Mouse (Mus musculus) ES-E14 (cell line): ENCODE data around the gene Hpdl. TPM values are rescaled to one million over a fixed set of nuclear protein-coding genes. Genes with fewer than 3 reads are reported as not detected.

Experiments
- DNase-seq: peaks from one replicate; pipeline ENCODE4 v3.0.0-alpha.2; 2013; ENCODE audit warnings: low read depth, low spot score
- H3K27ac ChIP-seq: 2 replicates; pipeline ENCODE4 v1.5.1; 2012; ENCODE audit warnings: low read depth, mild to moderate bottlenecking, low read length, moderate library complexity, mixed read lengths; ENCODE audit not compliant: poor library complexity, insufficient read depth, severe bottlenecking
- H3K36me3 ChIP-seq: 2 replicates; pipeline ENCODE4 v1.6.1; 2012; ENCODE audit warnings: mild to moderate bottlenecking, low read length, moderate library complexity, mixed read lengths; ENCODE audit not compliant: control insufficient read depth, poor library complexity, insufficient read depth, severe bottlenecking
- H3K4me1 ChIP-seq, 2 experiments: fragments of 150-350 bp in 1 of 2; sonication (generic) in 1 of 2; 2 replicates each; pipeline ENCODE4 v1.6.1; 2012; ENCODE audit warnings: low read length in 2 of 2, mild to moderate bottlenecking in 1 of 2, mixed read lengths in 1 of 2; ENCODE audit not compliant: control insufficient read depth in 2 of 2, insufficient read depth in 2 of 2, poor library complexity in 1 of 2
- H3K4me3 ChIP-seq, 2 experiments: fragments of 150-350 bp in 1 of 2; sonication (generic) in 1 of 2; 2 replicates each; pipeline ENCODE4 v1.5.1; 2012; ENCODE audit warnings: low read length in 2 of 2, low read depth in 1 of 2, mild to moderate bottlenecking in 1 of 2, mixed read lengths in 1 of 2; ENCODE audit not compliant: insufficient read depth in 1 of 2, poor library complexity in 1 of 2, severe bottlenecking in 1 of 2
- H3K9ac ChIP-seq: 2 replicates; pipeline ENCODE4 v1.6.1; 2012; ENCODE audit warnings: low read depth, mild to moderate bottlenecking, low read length, mixed read lengths; ENCODE audit not compliant: poor library complexity, insufficient read depth, severe bottlenecking
- H3K9me3 ChIP-seq: fragments of 150-350 bp; sonication (generic); 2 replicates; pipeline ENCODE4 v1.6.1; 2012; ENCODE audit warnings: low read depth, mild to moderate bottlenecking, low read length; ENCODE audit not compliant: control insufficient read depth, insufficient read depth
- CHD2 ChIP-seq: IDR thresholded peaks from 2 replicates; pipeline ENCODE4 v1.6.1; 2014; ENCODE audit warnings: mild to moderate bottlenecking, low read depth, low read length, inconsistent platforms
- HCFC1 ChIP-seq: IDR thresholded peaks from 2 replicates; pipeline ENCODE4 v1.6.1; 2012; ENCODE audit warnings: low read length, inconsistent platforms, borderline replicate concordance; ENCODE audit not compliant: insufficient read depth
- MAFK ChIP-seq: IDR thresholded peaks from 2 replicates; pipeline ENCODE4 v1.6.1; 2014; ENCODE audit warnings: mild to moderate bottlenecking, low read depth, low read length, inconsistent platforms; ENCODE audit not compliant: insufficient read depth
- ZC3H11A ChIP-seq: IDR thresholded peaks from 2 replicates; pipeline ENCODE4 v1.6.1; 2012; ENCODE audit warnings: low read depth, mild to moderate bottlenecking, inconsistent platforms, low read length, borderline replicate concordance
- ZNF384 ChIP-seq: IDR thresholded peaks from 2 replicates; pipeline ENCODE4 v1.6.1; 2012; ENCODE audit warnings: low read depth, low read length, inconsistent platforms
- in situ Hi-C, 2 experiments: fragments of 600-800 bp; cut with MboI; formaldehyde crosslinking; loops; one replicate each; pipeline ENCODE4 v1.15.1; 2025; ENCODE audit warnings: low sequenced_read_pairs in 2 of 2, inconsistent platforms in 1 of 2; ENCODE audit not compliant: unreplicated experiment in 2 of 2
- total RNA-seq: library from RNA; depleted of rRNA; stranded (reverse); fragments of 300-350 nt; gene quantifications from 2 replicates; pipeline ENCODE4 v1.2.3, GENCODE M21; 2012

The Hpdl gene
- total RNA-seq, 1 experiment, result 5.8 TPM

DNA sequence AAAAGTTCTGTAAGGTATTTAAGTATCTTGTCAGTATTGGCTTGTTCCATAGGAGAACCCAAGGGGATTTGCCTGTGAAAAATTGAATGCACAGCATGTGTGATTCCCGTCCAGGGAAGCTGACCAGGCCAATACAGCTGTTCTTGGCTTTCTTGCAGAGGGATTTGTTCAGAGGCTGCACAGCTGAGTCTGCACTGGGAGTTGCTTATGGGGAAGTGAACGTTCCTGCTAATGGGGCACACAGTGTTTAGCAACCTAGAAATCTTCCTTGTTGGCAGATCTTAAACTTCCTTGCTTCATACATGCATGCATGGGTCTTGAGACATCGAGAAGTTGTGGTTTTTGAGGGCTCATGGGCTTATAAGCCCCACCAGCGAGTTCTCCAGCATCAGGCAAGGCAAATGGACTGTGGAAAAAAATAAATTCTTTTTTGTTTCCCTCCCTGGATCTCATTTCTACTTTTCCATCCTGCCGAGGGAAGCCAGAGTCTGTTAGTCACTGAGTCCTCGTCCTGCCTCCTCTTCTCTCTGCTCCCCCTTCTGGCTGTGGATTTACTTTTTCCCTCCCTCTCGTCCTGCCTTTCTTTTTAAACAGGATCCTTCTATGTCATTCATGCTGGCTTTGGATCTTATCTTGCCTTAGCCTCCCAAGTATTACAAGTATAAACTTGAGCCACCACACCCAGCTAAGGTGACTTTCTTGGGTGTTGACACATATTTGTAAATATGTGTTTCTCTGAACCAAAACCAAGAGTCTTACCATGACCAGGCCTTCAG is 33.3 kb downstream of the Hpdl start:
- no peak overlapping the region for H3K9ac ChIP-seq
- H3K4me1 ChIP-seq, result peaks cover 3 to 6% of the 10 kb centered on the region in 2 experiments
- H3K27ac ChIP-seq, result no peak overlapping the region
- TF ChIP-seq MAFK (no peak), ZNF384 (no peak), HCFC1 (no peak), CHD2 (no peak), ZC3H11A (no peak)
- DNase-seq, result no peak
- no peaks in the 10 kb centered on the region for H3K9me3 ChIP-seq
- no peaks in the 10 kb centered on the region for H3K36me3 ChIP-seq
- no peak overlapping the region for H3K4me3 ChIP-seq
- in situ Hi-C loops, result loop anchor here (5.0 to 10.0 kb wide), 2 partner anchors 71 to 73 kb away; no protein-coding TSS in a partner anchor

- H3K9me3 ChIP-seq, result no peaks in the 10 kb centered on the region
- H3K4me3 ChIP-seq, result no peak overlapping the region
- no peak overlapping the region for H3K9ac ChIP-seq
- peaks cover 9% of the 10 kb centered on the region in 2 experiments for H3K4me1 ChIP-seq
- H3K27ac ChIP-seq, result no peak overlapping the region
- in situ Hi-C loops, result loop anchor here (5.0 to 10.0 kb wide), 2 partner anchors 69 to 72 kb away; no protein-coding TSS in a partner anchor
- H3K36me3 ChIP-seq, result no peaks in the 10 kb centered on the region
- TF ChIP-seq CHD2 (no peak), ZC3H11A (0 out of 2 replicates have a peak, but pooled peaks have one; percentile 30)
- DNase-seq, result no peak
These were observed 34.9 kb downstream of the Hpdl start for GRCm38 (mm10) chr4:116786587-116786986.

GRCm38 (mm10) chr4:116782171-116782570 is 39.3 kb downstream of the Hpdl start:
- Histone ChIP-seq H3K9ac (no peak overlapping the region), H3K9me3 (no peaks in the 10 kb centered on the region), H3K4me3 (no peak overlapping the region), H3K4me1 (peaks cover 17% of the 10 kb centered on the region in 2 experiments), H3K27ac (peak overlapping the region; percentile 95; the same call in 1 of the 2 replicates), H3K36me3 (no peaks in the 10 kb centered on the region)
- DNase-seq, result peak; percentile 43
- TF ChIP-seq ZC3H11A (no peak), CHD2 (no peak), HCFC1 (no peak), ZNF384 (no peak), MAFK (no peak)
- in situ Hi-C loops, result loop anchor here in 1 of 2 experiments (10.0 kb wide), 1 partner anchor 67 kb away; no protein-coding TSS in a partner anchor

DNA sequence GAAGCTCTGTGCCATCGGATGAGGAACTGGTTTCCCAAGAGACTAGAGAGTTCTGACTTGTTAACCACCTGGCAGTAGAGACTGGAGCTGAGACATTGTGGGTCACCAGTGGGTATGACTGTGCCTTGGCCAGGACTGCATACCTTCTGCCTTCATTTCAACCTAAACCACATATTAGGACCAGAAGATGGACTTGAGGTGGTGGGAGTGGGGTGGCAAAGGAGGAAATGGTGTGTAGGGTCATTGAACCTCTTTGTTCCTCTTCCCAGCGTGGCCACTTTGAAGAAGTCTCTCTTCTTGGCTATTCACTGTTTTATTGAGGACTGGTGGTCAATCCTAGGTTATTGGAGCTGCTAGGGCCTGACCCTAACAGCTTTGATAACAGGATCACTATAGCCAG is 40.1 kb downstream of the Hpdl start:
- no peaks in the 10 kb centered on the region for H3K36me3 ChIP-seq
- no peaks in the 10 kb centered on the region for H3K9me3 ChIP-seq
- in situ Hi-C loops, result loop anchor here in 1 of 2 experiments (10.0 kb wide), 1 partner anchor 67 kb away; no protein-coding TSS in a partner anchor
- peak overlapping the region; percentile 38; the same call in 1 of the 2 replicates for H3K27ac ChIP-seq
- no peak overlapping the region for H3K9ac ChIP-seq
- DNase-seq, result no peak
- H3K4me3 ChIP-seq, result no peak overlapping the region
- TF ChIP-seq MAFK (no peak), HCFC1 (no peak), CHD2 (no peak), ZC3H11A (no peak), ZNF384 (no peak)
- peaks cover 17% of the 10 kb centered on the region in 2 experiments for H3K4me1 ChIP-seq
